Mouse (Mus musculus) bone marrow macrophage, adult 2 months (primary cell): ENCODE results near the gene Rnf181. TPM values are rescaled to one million over a fixed set of nuclear protein-coding genes. Genes with fewer than 3 reads are reported as not detected.

Experiments
- H3K27ac ChIP-seq: 2 replicates; pipeline ENCODE4 v1.5.1; 2012; ENCODE audit warnings: low read depth, low read length; ENCODE audit not compliant: insufficient read depth
- H3K4me1 ChIP-seq: 2 replicates; pipeline ENCODE4 v1.6.1; 2012; ENCODE audit warnings: low read length; ENCODE audit not compliant: control insufficient read depth, insufficient read depth
- H3K4me3 ChIP-seq: 2 replicates; pipeline ENCODE4 v1.5.1; 2012; ENCODE audit warnings: mild to moderate bottlenecking, low read length, moderate library complexity; ENCODE audit not compliant: insufficient read depth
- CTCF ChIP-seq: IDR thresholded peaks from 2 replicates; pipeline ENCODE4 v1.5.1; 2012; ENCODE audit warnings: low read depth, mild to moderate bottlenecking, low read length, moderate library complexity
- POLR2A ChIP-seq: IDR thresholded peaks from 2 replicates; pipeline ENCODE4 v1.6.1; 2012; ENCODE audit warnings: mild to moderate bottlenecking, low read depth, low read length, borderline replicate concordance
- polyA plus RNA-seq: library from polyadenylated mRNA; stranded (reverse); fragments of >200 nt; gene quantifications from 2 replicates; pipeline ENCODE4 v1.2.4, GENCODE M21; 2012; ENCODE audit not compliant: missing spikeins, insufficient read depth, insufficient read length

Gene Rnf181
- polyA plus RNA-seq, 1 experiment: 97.4 TPM

DNA sequence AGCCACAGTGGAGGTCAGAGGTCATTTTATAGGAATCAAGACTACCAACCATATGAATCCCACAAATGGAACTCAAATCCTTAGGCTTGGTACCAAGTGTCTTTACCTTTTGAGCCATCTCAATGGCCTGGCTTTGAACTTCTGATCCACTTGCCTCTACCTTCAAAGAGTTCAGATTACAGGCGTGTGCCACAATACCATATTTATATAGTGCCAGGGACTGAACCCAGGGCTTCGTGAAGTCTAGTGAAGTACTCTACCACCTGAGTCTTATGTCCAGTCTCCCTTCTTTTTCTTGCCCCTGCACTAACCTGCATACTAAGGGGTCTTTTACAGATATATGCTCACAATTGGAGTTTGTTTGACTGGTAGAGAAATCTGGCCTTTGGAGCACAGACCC, 19.8 kb upstream of the Rnf181 start:
- TF ChIP-seq CTCF: no peak
- TF ChIP-seq POLR2A: no peak
- peaks cover 33% of the 10 kb centered on the region for H3K4me1 ChIP-seq
- no peak overlapping the region for H3K4me3 ChIP-seq
- no peak overlapping the region for H3K27ac ChIP-seq

DNA sequence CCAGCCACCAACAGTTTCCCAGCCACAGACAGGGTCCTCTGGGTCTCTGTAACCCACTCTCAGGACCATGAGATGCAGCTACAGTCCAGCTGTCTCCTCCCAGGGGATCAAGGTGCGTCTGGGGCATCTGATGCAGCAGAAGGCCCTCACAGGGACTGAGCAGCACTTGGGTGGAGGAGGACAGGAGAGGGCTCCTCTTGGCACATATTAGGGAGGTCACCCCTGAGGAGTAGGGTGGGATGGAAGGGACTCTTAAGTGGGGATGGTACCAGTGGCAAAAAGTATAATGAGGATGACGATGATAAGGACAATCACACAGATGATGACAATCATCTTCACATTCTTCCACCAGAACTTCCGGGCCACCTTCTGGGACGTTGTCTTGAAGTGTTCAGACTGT, 18.5 kb upstream of the Rnf181 start:
- Histone ChIP-seq H3K27ac (no peak overlapping the region), H3K4me1 (peaks cover 28% of the 10 kb centered on the region), H3K4me3 (no peak overlapping the region)
- TF ChIP-seq CTCF: no peak
- TF ChIP-seq POLR2A: no peak

DNA sequence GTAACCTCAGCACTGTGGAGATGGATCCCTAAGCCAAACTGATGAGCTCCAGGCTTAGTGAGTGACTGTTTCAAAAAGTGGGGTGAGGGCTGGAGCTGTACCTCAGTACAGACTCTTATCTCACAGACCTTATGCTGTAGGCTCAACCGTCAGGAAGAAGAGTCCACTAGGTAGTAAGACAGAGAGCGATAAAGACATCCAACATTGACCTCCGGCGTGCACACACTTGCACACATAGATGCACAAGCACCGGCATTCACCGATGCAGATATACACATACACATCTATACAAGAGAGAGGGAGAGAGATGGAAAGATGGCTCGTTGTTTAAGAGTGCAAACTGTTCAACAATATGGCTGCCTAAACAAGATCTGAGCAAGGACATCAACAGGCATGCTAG, 17.2 kb upstream of the Rnf181 start:
- Histone ChIP-seq H3K4me1 (peaks cover 36% of the 10 kb centered on the region), H3K4me3 (no peak overlapping the region), H3K27ac (no peak overlapping the region)
- no peak for TF ChIP-seq POLR2A
- no peak for TF ChIP-seq CTCF

DNA sequence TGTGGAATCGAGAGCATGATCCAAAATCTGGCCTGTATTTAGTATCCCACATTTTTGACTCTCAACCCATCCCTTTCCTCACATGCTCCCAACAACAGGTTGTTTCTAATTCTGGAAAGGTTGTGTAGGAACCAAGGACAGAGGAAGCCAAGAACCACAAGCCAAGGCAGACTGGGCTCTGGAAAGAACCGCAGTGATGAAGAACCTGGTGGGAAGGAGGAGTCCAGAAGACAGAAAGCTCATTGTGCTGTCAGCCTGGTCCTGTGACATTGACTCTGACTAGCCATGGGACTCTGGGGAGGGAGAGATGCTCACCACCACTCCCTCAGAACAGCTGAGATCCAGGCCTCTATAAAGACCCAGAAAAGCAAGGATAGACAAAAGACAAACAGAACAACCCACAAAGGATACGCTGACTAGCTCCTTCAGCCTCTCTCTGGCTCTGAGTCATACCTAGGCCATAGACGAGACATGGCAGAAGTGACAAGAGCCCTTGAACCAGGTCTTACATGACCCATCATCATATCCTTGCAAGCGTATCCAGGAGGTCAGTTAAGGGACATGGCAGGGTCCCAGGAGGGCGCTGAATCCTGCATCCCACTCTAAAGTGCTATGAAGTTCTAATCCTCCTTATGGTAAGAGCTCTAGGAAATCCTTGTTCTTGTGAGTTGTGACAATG, 16.5 kb upstream of the Rnf181 start:
- H3K4me3 ChIP-seq: no peak overlapping the region
- TF ChIP-seq CTCF: no peak
- no peak for TF ChIP-seq POLR2A
- peaks cover 29% of the 10 kb centered on the region for H3K4me1 ChIP-seq
- H3K27ac ChIP-seq: no peak overlapping the region

DNA sequence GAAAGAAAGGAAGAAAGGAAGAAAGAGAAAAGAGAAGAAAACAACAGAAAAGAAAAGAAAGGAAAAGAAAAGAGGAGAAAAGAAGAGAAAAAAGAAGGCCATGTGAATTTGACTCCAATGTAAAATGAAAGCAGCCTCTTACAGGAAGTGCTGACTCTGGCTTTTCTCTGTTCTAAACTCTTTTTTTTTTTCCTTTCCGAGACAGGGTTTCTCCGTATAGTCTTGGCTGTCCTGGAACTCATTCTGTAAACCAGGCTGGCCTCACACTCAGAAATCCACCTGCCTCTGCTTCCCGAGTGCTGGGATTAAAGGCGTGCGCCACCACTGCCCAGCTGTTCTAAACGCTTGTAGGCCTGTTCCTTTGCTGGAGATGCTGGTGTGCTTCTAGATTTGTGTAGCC, 15.7 kb upstream of the Rnf181 start:
- no peak for TF ChIP-seq CTCF
- no peak for TF ChIP-seq POLR2A
- no peak overlapping the region for H3K4me3 ChIP-seq
- peaks cover 23% of the 10 kb centered on the region for H3K4me1 ChIP-seq
- peak overlapping the region; percentile 1; the same call in 1 of the 2 replicates for H3K27ac ChIP-seq

DNA sequence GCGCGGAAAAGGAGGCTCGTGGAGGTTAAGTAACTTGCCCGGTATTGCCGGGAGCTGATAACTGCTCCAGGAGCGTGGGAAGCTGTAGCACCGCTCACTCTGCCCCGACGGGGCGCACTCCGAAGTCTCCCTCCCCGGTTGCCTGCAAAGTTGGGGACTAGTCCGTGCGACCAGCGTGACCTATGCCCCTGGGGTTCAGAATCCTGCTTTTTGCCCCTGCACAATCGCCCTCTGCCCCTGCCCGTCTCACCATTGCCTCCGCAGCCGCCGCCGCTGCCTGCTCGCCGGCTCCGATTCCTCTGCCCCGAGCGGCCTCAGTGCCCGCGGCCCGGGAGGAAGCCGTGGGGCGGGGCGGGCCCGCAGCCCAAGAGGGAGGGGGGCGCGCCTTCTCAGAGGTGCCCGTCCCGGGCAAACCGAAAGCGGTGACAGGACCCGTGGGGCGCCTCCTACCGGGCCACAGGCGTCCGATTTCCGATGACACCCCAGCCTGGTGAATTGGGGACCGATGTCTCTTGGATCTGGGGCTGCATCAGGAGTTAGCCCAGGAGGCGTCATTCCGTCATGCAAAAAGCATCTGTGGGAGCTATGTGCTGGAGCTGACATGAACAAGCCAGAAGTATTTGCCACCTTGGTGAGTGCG, 13.5 kb upstream of the Rnf181 start, which contains the start of gene Vamp5:
Gene Vamp5, minus strand, starts transcription at position 338 of the 640 bp plus-strand sequence.
- H3K27ac ChIP-seq: no peak within 1 kb of the TSS
- TF ChIP-seq POLR2A (no peak), CTCF (peak; percentile 40; the same call in 1 of the 2 replicates)
- peaks cover 27% of the 10 kb centered on the region for H3K4me1 ChIP-seq
- peak within 1 kb of the TSS; percentile 75 for H3K4me3 ChIP-seq

DNA sequence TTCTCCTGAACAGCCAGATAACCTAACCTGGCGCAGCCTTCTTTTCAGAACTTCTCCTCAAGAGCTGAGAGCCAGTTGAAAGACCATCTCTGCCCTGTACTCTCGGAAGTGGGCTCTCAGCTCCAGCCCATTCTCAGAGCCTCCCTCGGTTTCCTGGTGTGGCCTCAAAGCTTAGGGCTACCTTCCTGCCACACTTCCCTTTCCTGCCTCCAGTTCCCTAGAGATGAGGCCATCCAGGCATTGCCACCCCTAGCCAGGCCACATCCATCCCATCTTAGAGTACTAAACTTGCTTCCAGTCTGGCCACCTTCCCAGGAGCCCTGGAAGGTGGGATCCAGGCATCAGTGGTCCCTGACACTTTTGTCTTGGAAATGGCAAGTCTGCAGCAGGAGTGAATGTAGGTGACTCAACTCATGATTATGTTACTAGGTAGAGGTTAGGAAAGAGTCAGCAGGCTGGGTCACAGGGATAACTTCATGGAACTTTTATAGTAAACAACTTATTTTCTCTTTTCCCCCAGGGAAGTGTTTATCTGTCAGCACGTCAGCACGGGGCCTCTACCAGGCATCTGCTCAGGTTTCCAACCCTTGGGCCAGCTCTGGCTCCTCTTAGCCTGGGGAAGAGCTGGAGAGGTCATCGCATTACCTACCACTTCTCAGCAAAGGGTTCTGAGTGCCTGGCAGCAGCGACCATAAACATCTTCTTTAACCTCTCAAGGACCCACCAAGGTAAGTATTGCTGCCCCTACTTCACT, 12.8 kb upstream of the Rnf181 start:
- peaks cover 33% of the 10 kb centered on the region for H3K4me1 ChIP-seq
- H3K4me3 ChIP-seq: peak overlapping the region; percentile 75
- H3K27ac ChIP-seq: no peak overlapping the region
- TF ChIP-seq CTCF (no peak), POLR2A (no peak)

DNA sequence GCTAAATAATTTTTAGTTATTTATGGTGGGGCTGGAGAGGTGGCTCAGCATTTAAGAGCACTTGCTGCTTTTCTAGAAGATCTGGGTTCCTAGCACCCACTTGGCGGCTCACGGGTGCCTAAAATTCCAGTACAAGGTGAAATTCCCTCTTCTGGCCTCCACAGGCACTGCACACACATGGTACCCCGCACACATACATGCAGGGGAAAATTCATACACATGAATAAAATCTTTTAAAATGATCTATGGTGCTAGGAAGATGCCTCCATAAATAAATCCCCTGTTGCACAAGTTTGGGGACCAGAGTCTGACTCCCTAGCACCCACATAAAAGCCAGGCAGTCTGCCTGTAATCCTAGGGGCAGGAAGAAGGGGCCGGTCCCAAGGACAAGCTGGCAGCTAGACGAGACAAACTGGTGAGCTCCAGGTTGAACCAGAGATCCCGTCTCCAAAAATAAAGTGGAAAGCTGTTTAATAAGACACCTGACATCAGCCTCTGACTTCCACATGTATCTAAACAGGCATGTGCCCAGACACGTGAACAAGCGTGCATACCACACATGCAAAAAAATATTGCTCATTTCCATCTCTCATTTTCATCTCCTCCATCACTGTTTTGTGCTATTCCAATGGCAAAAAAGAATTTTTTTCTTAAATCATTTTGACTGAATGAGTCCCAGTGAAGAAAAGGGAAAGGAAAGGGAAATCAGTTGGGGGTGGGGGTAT, 11.9 kb upstream of the Rnf181 start:
- no peak overlapping the region for H3K27ac ChIP-seq
- no peak overlapping the region for H3K4me3 ChIP-seq
- TF ChIP-seq POLR2A: no peak
- peaks cover 33% of the 10 kb centered on the region for H3K4me1 ChIP-seq

DNA sequence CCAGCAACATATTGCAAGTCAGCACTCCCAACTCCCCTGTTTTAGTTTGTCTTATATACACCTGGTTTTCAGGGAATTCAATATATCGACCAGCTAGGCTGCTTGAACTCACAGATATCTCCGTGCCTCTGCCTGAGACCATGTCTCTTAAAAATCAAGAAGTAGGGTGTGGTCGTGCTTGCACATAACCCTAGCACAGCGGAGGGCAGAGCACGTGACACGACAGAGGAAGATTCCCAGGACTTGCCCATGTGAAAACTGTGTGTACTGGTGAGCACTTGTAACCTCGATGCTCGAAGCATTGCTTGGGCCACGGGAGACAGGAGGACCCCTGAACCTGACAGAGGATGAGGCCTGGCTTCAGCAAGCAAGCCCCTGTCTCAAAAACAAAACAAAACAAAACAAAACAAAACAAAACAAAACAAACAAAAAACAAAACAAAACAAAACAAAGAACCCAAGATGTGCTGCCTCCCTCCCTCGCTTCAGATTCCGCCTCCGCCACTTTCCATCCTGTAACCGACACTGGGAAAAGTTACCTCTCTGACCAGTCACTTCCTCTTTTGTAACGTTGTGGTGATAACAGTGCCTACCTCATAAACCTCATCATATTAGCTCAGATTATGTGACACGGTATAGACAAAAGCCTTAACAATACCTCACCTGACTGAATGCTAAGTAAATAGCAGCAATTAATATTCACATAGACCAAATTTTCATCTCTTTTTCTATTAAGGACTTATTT, 8.2 kb upstream of the Rnf181 start:
- H3K27ac ChIP-seq: no peak overlapping the region
- H3K4me3 ChIP-seq: no peak overlapping the region

More for the DNA sequence above, 8.2 kb upstream of the Rnf181 start:
- no peak for TF ChIP-seq CTCF
- TF ChIP-seq POLR2A: no peak
- H3K4me1 ChIP-seq: peaks cover 20% of the 10 kb centered on the region
